Mouse (Mus musculus): ENCODE data around the gene Ephb1. TPM values are rescaled to one million over a fixed set of nuclear protein-coding genes. Genes with fewer than 3 reads are reported as not detected.

Ephb1 gene
- polyA plus RNA-seq, 1 experiment from 2014 or later, result 12.8 TPM

GRCm38 (mm10) chr9:102194063-102194462 is 160.4 kb downstream of the Ephb1 start:
- Histone ChIP-seq H3K9me3 (ENCODE audit: control insufficient read depth, low read length) (no peaks in the 10 kb centered on the region), H3K27ac (ENCODE audit: low read depth) (no peak overlapping the region), H3K4me3 (ENCODE audit: low read depth, low read length) (no peak overlapping the region), H3K36me3 (ENCODE audit: control insufficient read depth, insufficient read depth, low read length) (no peaks in the 10 kb centered on the region), H3K27me3 (replicated peaks; ENCODE audit: control insufficient read depth, insufficient read depth, low read length) (no peaks in the 10 kb centered on the region), H3K4me2 (ENCODE audit: low read length) (no peak overlapping the region), H3K9ac (ENCODE audit: low read length) (no peak overlapping the region), H3K4me1 (replicated peaks; ENCODE audit: control insufficient read depth, insufficient read depth, low read length) (no peaks in the 10 kb centered on the region)
- WGBS, result 81% methylated on average over 4 of the region's 4 CpGs
- DNase-seq (ENCODE audit: low spot score), result no peak
- ATAC-seq (replicated peaks; ENCODE audit: low FRiP score, low TSS enrichment, low read depth), result no peak

GRCm38 (mm10) chr9:102192724-102193685 is 161.5 kb downstream of the Ephb1 start:
- no peaks in the 10 kb centered on the region for H3K4me1 ChIP-seq (replicated peaks; ENCODE audit: control insufficient read depth, insufficient read depth, low read length)
- no peaks in the 10 kb centered on the region for H3K36me3 ChIP-seq (ENCODE audit: control insufficient read depth, insufficient read depth, low read length)
- H3K9ac ChIP-seq (ENCODE audit: low read length), result no peak overlapping the region
- H3K4me3 ChIP-seq (ENCODE audit: low read depth, low read length), result no peak overlapping the region
- no peak overlapping the region for H3K27ac ChIP-seq (ENCODE audit: low read depth)
- no peaks in the 10 kb centered on the region for H3K27me3 ChIP-seq (replicated peaks; ENCODE audit: control insufficient read depth, insufficient read depth, low read length)
- no peak for ATAC-seq (replicated peaks; ENCODE audit: low FRiP score, low TSS enrichment, low read depth)
- no peaks in the 10 kb centered on the region for H3K9me3 ChIP-seq (ENCODE audit: control insufficient read depth, low read length)
- H3K4me2 ChIP-seq (ENCODE audit: low read length), result no peak overlapping the region
- DNase-seq (ENCODE audit: low spot score), result no peak
- 52% methylated on average over 13 of the region's 13 CpGs for WGBS

GRCm38 (mm10) chr9:102190058-102190457 is 164.4 kb downstream of the Ephb1 start:
- H3K4me2 ChIP-seq (ENCODE audit: low read length), result no peak overlapping the region
- H3K36me3 ChIP-seq (ENCODE audit: control insufficient read depth, insufficient read depth, low read length), result no peaks in the 10 kb centered on the region
- ATAC-seq (replicated peaks; ENCODE audit: low FRiP score, low TSS enrichment, low read depth) (no peak), DNase-seq (ENCODE audit: low spot score) (no peak)
- H3K27ac ChIP-seq (ENCODE audit: low read depth), result no peak overlapping the region
- H3K4me3 ChIP-seq (ENCODE audit: low read depth, low read length), result no peak overlapping the region
- no peak overlapping the region for H3K9ac ChIP-seq (ENCODE audit: low read length)
- H3K27me3 ChIP-seq (replicated peaks; ENCODE audit: control insufficient read depth, insufficient read depth, low read length), result no peaks in the 10 kb centered on the region
- 83% methylated on average over 9 of the region's 9 CpGs for WGBS
- no peaks in the 10 kb centered on the region for H3K4me1 ChIP-seq (replicated peaks; ENCODE audit: control insufficient read depth, insufficient read depth, low read length)
- no peaks in the 10 kb centered on the region for H3K9me3 ChIP-seq (ENCODE audit: control insufficient read depth, low read length)

- WGBS, result 48% methylated on average over 11 of the region's 11 CpGs
- H3K9ac ChIP-seq (ENCODE audit: low read length), result no peak overlapping the region
- no peak for DNase-seq (ENCODE audit: low spot score)
- no peaks in the 10 kb centered on the region for H3K4me1 ChIP-seq (replicated peaks; ENCODE audit: control insufficient read depth, insufficient read depth, low read length)
- H3K27ac ChIP-seq (ENCODE audit: low read depth), result no peak overlapping the region
- no peak overlapping the region for H3K4me2 ChIP-seq (ENCODE audit: low read length)
- 0 out of 2 replicates have a peak, but pooled peaks have one; percentile 53 for ATAC-seq (replicated peaks; ENCODE audit: low FRiP score, low TSS enrichment, low read depth)
- H3K4me3 ChIP-seq (ENCODE audit: low read depth, low read length), result no peak overlapping the region
- H3K36me3 ChIP-seq (ENCODE audit: control insufficient read depth, insufficient read depth, low read length), result no peaks in the 10 kb centered on the region
- no peaks in the 10 kb centered on the region for H3K27me3 ChIP-seq (replicated peaks; ENCODE audit: control insufficient read depth, insufficient read depth, low read length)
- no peaks in the 10 kb centered on the region for H3K9me3 ChIP-seq (ENCODE audit: control insufficient read depth, low read length)
Observed at GRCm38 (mm10) chr9:102189406-102189805, 165.1 kb downstream of the Ephb1 start.

GRCm38 (mm10) chr9:102183663-102184274 is 170.7 kb downstream of the Ephb1 start:
- no peak for DNase-seq (ENCODE audit: low spot score)
- H3K4me3 ChIP-seq (ENCODE audit: low read depth, low read length), result no peak overlapping the region
- H3K36me3 ChIP-seq (ENCODE audit: control insufficient read depth, insufficient read depth, low read length), result no peaks in the 10 kb centered on the region
- no peak overlapping the region for H3K9ac ChIP-seq (ENCODE audit: low read length)
- H3K27me3 ChIP-seq (replicated peaks; ENCODE audit: control insufficient read depth, insufficient read depth, low read length), result no peaks in the 10 kb centered on the region
- H3K4me1 ChIP-seq (replicated peaks; ENCODE audit: control insufficient read depth, insufficient read depth, low read length), result 0 out of 2 replicates have a peak, but pooled peaks cover 4% of the 10 kb centered on the region
- no peak overlapping the region for H3K27ac ChIP-seq (ENCODE audit: low read depth)
- 70% methylated on average over 22 of the region's 22 CpGs for WGBS
- no peak for ATAC-seq (replicated peaks; ENCODE audit: low FRiP score, low TSS enrichment, low read depth)
- no peak overlapping the region for H3K4me2 ChIP-seq (ENCODE audit: low read length)
- H3K9me3 ChIP-seq (ENCODE audit: control insufficient read depth, low read length), result no peaks in the 10 kb centered on the region

- no peak overlapping the region for H3K9ac ChIP-seq (ENCODE audit: low read length)
- no peaks in the 10 kb centered on the region for H3K27me3 ChIP-seq (replicated peaks; ENCODE audit: control insufficient read depth, insufficient read depth, low read length)
- H3K4me1 ChIP-seq (replicated peaks; ENCODE audit: control insufficient read depth, insufficient read depth, low read length), result 0 out of 2 replicates have a peak, but pooled peaks cover 4% of the 10 kb centered on the region
- no peak overlapping the region for H3K27ac ChIP-seq (ENCODE audit: low read depth)
- no peak overlapping the region for H3K4me3 ChIP-seq (ENCODE audit: low read depth, low read length)
- DNase-seq (ENCODE audit: low spot score) (no peak), ATAC-seq (replicated peaks; ENCODE audit: low FRiP score, low TSS enrichment, low read depth) (no peak)
- H3K9me3 ChIP-seq (ENCODE audit: control insufficient read depth, low read length), result no peaks in the 10 kb centered on the region
- H3K36me3 ChIP-seq (ENCODE audit: control insufficient read depth, insufficient read depth, low read length), result no peaks in the 10 kb centered on the region
- 79% methylated on average over 10 of the region's 10 CpGs for WGBS
- no peak overlapping the region for H3K4me2 ChIP-seq (ENCODE audit: low read length)
Observed at GRCm38 (mm10) chr9:102181810-102182490, 172.5 kb downstream of the Ephb1 start.

GRCm38 (mm10) chr9:102181276-102181675 is 173.2 kb downstream of the Ephb1 start:
- no peak for ATAC-seq (replicated peaks; ENCODE audit: low FRiP score, low TSS enrichment, low read depth)
- Histone ChIP-seq H3K9me3 (ENCODE audit: control insufficient read depth, low read length) (no peaks in the 10 kb centered on the region), H3K4me2 (ENCODE audit: low read length) (no peak overlapping the region), H3K27ac (ENCODE audit: low read depth) (no peak overlapping the region), H3K9ac (ENCODE audit: low read length) (no peak overlapping the region), H3K27me3 (replicated peaks; ENCODE audit: control insufficient read depth, insufficient read depth, low read length) (no peaks in the 10 kb centered on the region), H3K4me1 (replicated peaks; ENCODE audit: control insufficient read depth, insufficient read depth, low read length) (0 out of 2 replicates have a peak, but pooled peaks cover 4% of the 10 kb centered on the region), H3K4me3 (ENCODE audit: low read depth, low read length) (no peak overlapping the region), H3K36me3 (ENCODE audit: control insufficient read depth, insufficient read depth, low read length) (no peaks in the 10 kb centered on the region)
- DNase-seq (ENCODE audit: low spot score), result no peak
- 49% methylated on average over 3 of the region's 3 CpGs for WGBS

- DNase-seq (ENCODE audit: low spot score) (no peak), ATAC-seq (replicated peaks; ENCODE audit: low FRiP score, low TSS enrichment, low read depth) (no peak)
- H3K27me3 ChIP-seq (replicated peaks; ENCODE audit: control insufficient read depth, insufficient read depth, low read length), result no peaks in the 10 kb centered on the region
- no peaks in the 10 kb centered on the region for H3K36me3 ChIP-seq (ENCODE audit: control insufficient read depth, insufficient read depth, low read length)
- no peak overlapping the region for H3K27ac ChIP-seq (ENCODE audit: low read depth)
- H3K4me1 ChIP-seq (replicated peaks; ENCODE audit: control insufficient read depth, insufficient read depth, low read length), result 0 out of 2 replicates have a peak, but pooled peaks cover 4% of the 10 kb centered on the region
- no peak overlapping the region for H3K9ac ChIP-seq (ENCODE audit: low read length)
- H3K4me2 ChIP-seq (ENCODE audit: low read length), result no peak overlapping the region
- H3K9me3 ChIP-seq (ENCODE audit: control insufficient read depth, low read length), result no peaks in the 10 kb centered on the region
- no peak overlapping the region for H3K4me3 ChIP-seq (ENCODE audit: low read depth, low read length)
- WGBS, result 60% methylated on average over 2 of the region's 2 CpGs
Observed at GRCm38 (mm10) chr9:102180486-102180885, 174.0 kb downstream of the Ephb1 start.
